Mouse (Mus musculus): ENCODE results near the gene Cep55. TPM values are rescaled to one million over a fixed set of nuclear protein-coding genes. Genes with fewer than 3 reads are reported as not detected.

The Cep55 gene
- under 1 TPM; 0.12 to 0.61 (median 0.25) TPM for total RNA-seq (2022)

DNA sequence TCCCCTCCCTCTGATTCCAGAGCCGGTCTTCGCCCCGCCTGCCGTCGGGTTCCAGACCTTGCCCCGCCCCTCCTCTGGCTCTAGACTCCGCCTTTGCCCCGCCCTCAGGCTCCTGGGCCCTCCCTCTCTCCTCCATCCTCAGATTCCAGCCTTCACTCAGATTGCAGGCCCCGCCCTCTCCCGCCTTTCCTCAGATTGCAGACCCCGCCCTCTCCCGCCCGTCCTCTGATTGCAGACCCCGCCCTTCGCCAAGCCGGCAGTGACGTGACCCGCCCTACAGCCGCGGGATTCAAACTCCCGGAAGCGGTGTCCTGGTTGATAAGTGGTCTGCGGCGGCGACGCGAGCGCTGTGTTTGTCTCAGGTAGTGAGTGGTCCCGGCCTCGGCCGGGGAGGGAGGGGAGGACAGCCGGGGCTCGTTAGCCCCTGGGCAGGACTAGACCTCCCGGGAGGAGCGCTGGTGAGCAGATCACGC lies at the start of gene Cep55:
Gene Cep55, plus strand, starts transcription at position 292 of the 473 bp plus-strand sequence.
- DNase-seq (ENCODE audit: low spot score in 2 of 2) = peak; percentile 90

- no peak for DNase-seq (ENCODE audit: low spot score in 2 of 2)
Measured at GRCm38 (mm10) chr19:38011379-38011778, 43.4 kb upstream of the Cep55 start.

GRCm38 (mm10) chr19:38014443-38014842 lies 40.4 kb upstream of the Cep55 start:
- no peak for DNase-seq (ENCODE audit: low spot score in 2 of 2)

GRCm38 (mm10) chr19:38015180-38015872 lies 39.5 kb upstream of the Cep55 start:
- DNase-seq (ENCODE audit: low spot score in 2 of 2) = peak; percentile 78 to 81

GRCm38 (mm10) chr19:38015873-38016254 lies 38.9 kb upstream of the Cep55 start:
- no peak for DNase-seq (ENCODE audit: low spot score in 2 of 2)

DNA sequence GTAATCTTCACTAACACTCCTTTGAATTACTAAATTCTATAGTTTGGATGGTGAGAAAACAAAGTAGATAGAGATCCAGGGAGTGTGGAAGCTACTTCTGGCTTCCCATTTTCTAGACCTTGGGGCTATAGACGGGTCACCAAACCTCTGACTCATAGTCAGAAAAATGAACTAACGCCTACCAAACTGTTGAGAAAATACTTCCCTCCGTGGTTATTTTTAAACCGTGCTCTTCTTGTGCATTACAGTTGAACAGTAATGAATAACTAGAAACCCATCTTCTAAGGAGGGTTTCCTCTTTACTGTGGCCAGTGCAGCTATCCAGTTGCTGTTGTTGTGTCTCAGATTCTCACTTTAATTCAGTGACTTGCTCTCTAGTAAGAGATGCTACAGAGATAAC lies 32.1 kb upstream of the Cep55 start:
- no peak for DNase-seq (ENCODE audit: low spot score in 2 of 2)

- DNase-seq (ENCODE audit: low spot score in 2 of 2) = no peak
Measured at GRCm38 (mm10) chr19:38023603-38024002, 31.2 kb upstream of the Cep55 start.

DNA sequence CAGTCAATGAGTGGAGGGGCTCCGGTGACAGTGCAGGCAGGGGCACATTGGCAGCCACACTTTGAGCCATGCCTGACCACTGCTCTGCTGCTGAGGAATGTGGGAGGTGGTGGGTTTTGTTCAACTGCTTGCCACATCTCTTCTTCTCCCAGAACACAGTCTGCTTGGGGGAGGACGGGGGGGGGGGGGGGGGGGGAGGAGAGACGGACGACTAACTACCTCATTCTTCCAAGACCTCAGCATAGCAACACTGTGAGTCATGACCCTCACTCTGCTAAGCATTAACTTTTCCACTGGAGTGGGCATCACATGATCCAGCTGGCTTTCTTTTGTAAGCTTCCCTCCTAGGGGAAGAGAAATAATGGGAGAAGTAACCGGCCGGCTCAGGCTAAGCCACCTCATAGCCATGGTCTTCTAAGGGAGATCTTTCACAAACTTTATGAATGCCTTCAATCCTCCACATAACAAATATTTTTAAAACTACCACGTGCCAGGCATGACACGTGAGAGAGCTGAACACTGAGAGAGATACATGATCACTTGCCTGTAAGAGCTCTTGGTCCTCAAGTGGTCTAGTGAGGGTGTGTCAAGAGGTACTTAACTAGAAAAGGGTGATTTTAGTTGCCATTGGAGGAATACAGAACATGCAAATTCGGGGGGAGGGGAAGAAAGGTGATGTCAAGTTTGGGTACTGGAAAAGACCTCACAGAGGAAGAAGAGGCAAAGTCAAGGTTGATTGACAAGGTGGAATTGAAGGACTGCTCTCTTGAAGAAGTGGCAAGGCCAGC lies 29.4 kb upstream of the Cep55 start:
- no peak for DNase-seq (ENCODE audit: low spot score in 2 of 2)

- DNase-seq (ENCODE audit: low spot score in 2 of 2) = no peak
Measured at GRCm38 (mm10) chr19:38026211-38026624, 28.6 kb upstream of the Cep55 start.

GRCm38 (mm10) chr19:38027389-38027788 lies 27.4 kb upstream of the Cep55 start:
- DNase-seq (ENCODE audit: low spot score in 2 of 2) = no peak

DNA sequence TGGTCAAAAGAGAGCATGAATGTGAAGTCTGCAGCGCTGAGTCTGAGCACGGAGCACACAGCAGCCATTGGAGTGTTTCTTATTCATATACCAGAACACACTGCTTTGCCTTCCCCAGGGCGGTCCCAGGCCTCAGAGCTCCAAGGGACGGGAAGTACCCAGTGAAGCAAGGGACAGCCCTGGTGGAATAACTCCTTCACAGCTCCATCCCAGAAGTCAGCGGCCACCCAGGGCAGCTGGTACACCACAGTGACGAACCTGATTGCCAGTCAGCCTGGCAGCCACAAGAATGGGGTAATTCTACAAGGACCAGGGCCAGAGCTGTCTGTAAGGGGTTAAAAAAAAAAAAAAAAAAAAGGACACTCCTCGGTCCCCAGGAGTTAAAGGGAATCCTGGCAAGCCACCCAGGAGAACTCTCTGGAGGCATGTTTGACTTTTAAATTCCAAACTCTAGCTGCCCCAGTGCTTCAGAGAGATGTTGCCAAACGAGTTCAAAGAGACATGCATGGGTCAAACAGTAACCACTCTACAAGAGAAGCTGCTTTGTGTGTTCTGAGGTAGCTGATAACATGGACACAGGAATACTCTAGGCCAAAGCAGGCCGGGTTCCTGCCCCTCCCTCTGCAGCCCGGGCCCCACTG lies 26.8 kb upstream of the Cep55 start:
- DNase-seq (ENCODE audit: low spot score in 2 of 2) = no peak

DNA sequence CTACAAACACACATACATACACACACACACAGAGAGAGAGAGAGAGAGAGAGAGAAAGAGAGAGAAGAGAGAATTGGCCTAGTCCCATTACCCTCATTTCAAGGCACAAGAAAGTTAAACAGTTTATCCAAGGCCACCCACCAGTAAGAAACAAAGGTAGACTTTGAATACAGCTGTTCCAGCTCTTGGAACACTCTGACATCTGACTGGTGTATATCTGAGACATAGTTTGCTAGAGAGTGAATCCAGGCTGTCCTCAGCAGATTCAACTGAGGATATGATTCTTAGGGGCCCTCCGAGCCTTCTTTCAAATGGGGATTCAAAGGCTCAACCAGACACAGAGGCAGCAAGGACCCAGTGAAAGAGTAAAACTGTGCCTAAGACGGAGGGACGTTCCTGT lies 25.5 kb upstream of the Cep55 start:
- no peak for DNase-seq (ENCODE audit: low spot score in 2 of 2)

DNA sequence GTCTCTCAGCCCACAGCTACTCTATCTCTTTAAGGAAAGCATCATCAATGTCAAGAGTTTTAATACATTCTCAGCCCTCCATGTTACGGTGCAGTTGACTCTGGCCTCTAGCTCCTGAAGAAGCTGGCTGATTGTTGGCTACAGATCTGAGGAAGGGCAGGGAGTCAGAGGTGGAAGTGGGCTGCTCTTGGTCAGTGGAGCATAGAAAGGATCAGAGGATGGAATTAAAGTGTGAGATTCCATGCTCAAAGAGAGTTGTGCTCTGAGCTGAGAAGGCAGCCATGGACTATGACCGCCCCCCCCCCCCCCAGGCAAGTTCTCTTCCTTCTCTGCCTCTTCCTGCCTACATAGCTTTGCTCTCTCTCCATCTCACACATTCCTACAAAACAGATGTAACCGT lies 24.9 kb upstream of the Cep55 start:
- no peak for DNase-seq (ENCODE audit: low spot score in 2 of 2)

DNA sequence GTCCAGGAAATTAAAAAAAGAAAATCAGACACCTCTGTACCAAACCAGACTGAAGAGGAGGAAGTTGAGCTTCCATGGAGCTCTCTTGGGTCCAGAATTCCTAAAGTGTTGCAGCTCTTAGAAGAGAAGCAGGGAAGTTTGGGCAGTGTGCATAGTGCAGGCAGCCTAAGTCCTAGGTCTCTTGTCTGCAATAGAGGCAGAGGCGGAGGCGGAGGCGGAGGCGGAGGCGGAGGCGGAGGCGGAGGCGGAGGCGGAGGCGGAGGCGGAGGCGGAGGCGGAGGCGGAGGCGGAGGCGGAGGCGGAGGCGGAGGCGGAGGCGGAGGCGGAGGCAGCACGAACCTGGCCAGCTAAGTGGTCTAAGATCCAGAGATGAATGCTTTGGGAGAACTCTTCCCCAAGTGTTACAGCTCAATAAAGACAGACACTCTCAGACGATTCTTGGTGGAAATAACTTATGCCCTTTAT lies 24.1 kb upstream of the Cep55 start:
- no peak for DNase-seq (ENCODE audit: low spot score in 2 of 2)

GRCm38 (mm10) chr19:38031144-38031543 lies 23.7 kb upstream of the Cep55 start:
- no peak for DNase-seq (ENCODE audit: low spot score in 2 of 2)

- no peak for DNase-seq (ENCODE audit: low spot score in 2 of 2)
Measured at GRCm38 (mm10) chr19:38032993-38033734, 21.6 kb upstream of the Cep55 start.

GRCm38 (mm10) chr19:38033735-38034057 lies 21.1 kb upstream of the Cep55 start:
- no peak for DNase-seq (ENCODE audit: low spot score in 2 of 2)

GRCm38 (mm10) chr19:38034696-38035095 lies 20.1 kb upstream of the Cep55 start:
- no peak for DNase-seq (ENCODE audit: low spot score in 2 of 2)

DNA sequence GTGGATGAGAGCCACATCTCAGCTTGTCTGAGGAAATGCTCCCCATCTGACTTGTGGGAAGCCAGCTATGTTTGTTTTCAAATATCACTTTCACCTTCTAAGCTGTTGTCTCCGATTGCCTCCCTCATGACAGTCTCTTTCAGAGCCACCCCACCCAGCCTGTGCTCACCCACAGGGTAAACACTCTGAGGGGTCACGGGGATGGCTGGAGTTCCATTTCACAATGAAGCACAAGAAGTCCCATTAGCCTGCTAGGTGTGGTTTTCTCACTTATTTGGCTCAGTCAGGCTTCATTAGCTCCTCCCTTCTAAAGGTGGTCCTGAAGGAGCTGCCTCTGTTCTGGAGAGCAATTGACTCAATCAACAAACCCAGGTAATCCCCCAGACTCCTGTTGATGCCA lies 19.0 kb upstream of the Cep55 start:
- DNase-seq (ENCODE audit: low spot score in 2 of 2) = no peak

GRCm38 (mm10) chr19:38038267-38038666 lies 16.5 kb upstream of the Cep55 start:
- DNase-seq (ENCODE audit: low spot score in 2 of 2) = no peak

GRCm38 (mm10) chr19:38042261-38042722 lies 12.5 kb upstream of the Cep55 start:
- no peak for DNase-seq (ENCODE audit: low spot score in 2 of 2)

Measured in layer of hippocampus, adult 8-10 months (tissue).